Mouse (Mus musculus): ENCODE results near the gene Ppp1r12b. TPM values are rescaled to one million over a fixed set of nuclear protein-coding genes. Genes with fewer than 3 reads are reported as not detected.

The Ppp1r12b gene
- total and polyA plus RNA-seq, 3 experiments = 0.64 to 1.8 (median 1.6) TPM

DNA sequence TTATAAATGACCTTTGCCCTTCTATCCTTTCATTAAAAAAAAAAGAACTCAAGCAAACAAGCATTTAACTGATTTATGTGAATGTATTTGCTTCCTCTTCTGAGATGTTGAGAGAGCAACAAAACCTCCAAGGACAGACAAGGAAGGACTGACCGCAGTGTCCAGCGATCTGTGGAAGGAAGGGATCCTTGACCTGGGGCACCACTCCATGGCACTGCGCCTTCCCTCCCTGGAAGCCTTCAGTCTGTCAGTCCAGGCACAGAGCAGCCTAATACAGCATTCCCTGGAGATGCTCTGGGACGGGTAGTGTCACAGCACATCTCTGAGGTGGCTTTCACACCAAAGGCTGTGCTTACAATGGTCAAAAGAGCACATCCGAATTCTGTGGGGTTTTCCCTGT, 172.9 kb downstream of the Ppp1r12b start:
- Histone ChIP-seq H3K4me2 (ENCODE audit: insufficient read depth, low read depth, poor library complexity, severe bottlenecking) (no peak overlapping the region), H3K79me2 (replicated peaks; ENCODE audit: control insufficient read depth, extremely low read depth, insufficient read depth, poor library complexity, severe bottlenecking) (no peaks in the 10 kb centered on the region), H3K27ac (ENCODE audit: insufficient read depth, low read depth) (no peak overlapping the region), H3K36me3 (replicated peaks in 1 of 2; ENCODE audit: control insufficient read depth in 1 of 2, insufficient read depth in 1 of 2, low read length in 1 of 2) (no peaks in the 10 kb centered on the region), H3K9ac (ENCODE audit: insufficient read depth, low read depth) (no peak overlapping the region), H3K4me1 (ENCODE audit: control insufficient read depth in 1 of 2, insufficient read depth in 2 of 2) (peaks cover 0 to 5% of the 10 kb centered on the region in 2 experiments; a peak in 2 of 4 replicates), H3K4me3 (replicated peaks in 1 of 3; ENCODE audit: low read depth in 2 of 3, low read length in 2 of 3, poor library complexity in 1 of 3) (no peak overlapping the region), H3K9me3 (replicated peaks; ENCODE audit: low read length) (no peaks in the 10 kb centered on the region), H3K27me3 (replicated peaks) (no peaks in the 10 kb centered on the region)
- dilution Hi-C loops (cut with MboI; ENCODE audit: extremely low pct_ligation_motif_present, extremely low pct_unique_long_range_greater_than_20kb, low sequenced_read_pairs) (no loop called here), in situ Hi-C loops (cut with MboI; ENCODE audit: low pct_ligation_motif_present, low pct_unique_long_range_greater_than_20kb, low sequenced_read_pairs) (no loop called here)
- TF ChIP-seq E2F4 (IDR thresholded peaks at IDR 0.05; ENCODE audit: insufficient replicate concordance, low read depth, low read length) = no peak
- no peak for TF ChIP-seq MAFK (IDR thresholded peaks at IDR 0.05; ENCODE audit: insufficient replicate concordance, low read length)
- TF ChIP-seq RAD21 (IDR thresholded peaks at IDR 0.05; ENCODE audit: low read depth, low read length) = no peak
- no peak for TF ChIP-seq CHD1 (IDR thresholded peaks at IDR 0.05; ENCODE audit: low read depth, low read length)
- TF ChIP-seq RCOR1 (conservative IDR thresholded peaks at IDR 0.05; ENCODE audit: low read depth, low read length) = no peak
- TF ChIP-seq NRF1 (IDR thresholded peaks at IDR 0.05; ENCODE audit: low read depth, low read length) = no peak
- no peak for TF ChIP-seq BHLHE40 (IDR thresholded peaks at IDR 0.05; ENCODE audit: low read depth, low read length)
- TF ChIP-seq HCFC1 (IDR thresholded peaks at IDR 0.05; ENCODE audit: low read depth, low read length) = no peak
- TF ChIP-seq PAX5 (IDR thresholded peaks at IDR 0.05; ENCODE audit: low read length) = no peak
- no peak for TF ChIP-seq EP300 (IDR thresholded peaks at IDR 0.05; ENCODE audit: low read length)
- TF ChIP-seq USF2 (conservative IDR thresholded peaks at IDR 0.05; ENCODE audit: low read depth, low read length) = no peak
- TF ChIP-seq MAZ (IDR thresholded peaks at IDR 0.05; ENCODE audit: low read depth, low read length) = no peak
- no peak for TF ChIP-seq ZNF384 (IDR thresholded peaks at IDR 0.05; ENCODE audit: low read depth, low read length)
- no peak for TF ChIP-seq MXI1 (IDR thresholded peaks at IDR 0.05; ENCODE audit: low read depth, low read length)
- no peak for TF ChIP-seq MEF2A (IDR thresholded peaks at IDR 0.05; ENCODE audit: borderline replicate concordance, low read depth, low read length)
- TF ChIP-seq IRF4 (IDR thresholded peaks at IDR 0.05; ENCODE audit: low read depth, low read length) = no peak
- TF ChIP-seq MAX (IDR thresholded peaks at IDR 0.05; ENCODE audit: low read length) = no peak
- TF ChIP-seq SMC3 (IDR thresholded peaks at IDR 0.05; ENCODE audit: low read depth, low read length) = no peak
- no peak for TF ChIP-seq USF1 (IDR thresholded peaks at IDR 0.05; ENCODE audit: low read depth, low read length)
- TF ChIP-seq ZC3H11A (IDR thresholded peaks at IDR 0.05; ENCODE audit: low read depth, low read length) = no peak
- no peak for DNase-seq (ENCODE audit: extremely low read depth)

DNA sequence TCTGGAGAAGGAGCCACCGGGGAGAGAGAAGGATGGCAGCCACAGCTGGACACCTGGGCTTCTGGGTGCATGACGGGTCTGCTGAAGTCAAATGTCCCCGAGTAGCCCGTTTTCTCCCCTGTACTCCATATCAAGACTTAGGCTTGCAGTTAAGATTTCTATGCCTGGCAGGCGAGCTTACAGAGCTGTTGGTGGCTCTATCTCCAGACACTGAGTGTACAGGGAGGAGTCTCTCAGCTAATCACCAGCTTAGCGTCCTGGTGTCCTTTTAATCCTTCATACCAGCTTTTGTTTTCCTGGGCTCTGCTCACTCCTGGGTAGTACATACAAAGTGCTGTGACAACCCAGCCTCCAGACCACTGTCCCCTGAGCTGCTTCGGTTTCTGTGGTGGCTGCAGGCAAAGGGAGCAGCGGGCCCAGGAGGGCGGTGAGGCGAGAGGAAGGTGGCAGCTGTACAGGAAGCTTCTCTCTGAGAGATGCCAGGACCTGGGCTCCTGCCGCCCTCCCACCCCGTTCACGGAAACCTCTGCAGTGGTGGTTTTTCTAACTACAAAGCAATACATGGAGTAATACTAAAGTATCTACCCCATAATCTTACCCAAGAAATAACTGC, 177.7 kb downstream of the Ppp1r12b start:
- H3K9me3 ChIP-seq (replicated peaks; ENCODE audit: low read length) = no peaks in the 10 kb centered on the region
- H3K4me3 ChIP-seq (replicated peaks in 1 of 3; ENCODE audit: low read depth in 2 of 3, low read length in 2 of 3, poor library complexity in 1 of 3) = no peak overlapping the region
- H3K79me2 ChIP-seq (replicated peaks; ENCODE audit: control insufficient read depth, extremely low read depth, insufficient read depth, poor library complexity, severe bottlenecking) = no peaks in the 10 kb centered on the region
- H3K4me1 ChIP-seq (ENCODE audit: control insufficient read depth in 1 of 2, insufficient read depth in 2 of 2) = peaks cover 0 to 6% of the 10 kb centered on the region in 2 experiments; a peak in 1 of 4 replicates
- no peak for DNase-seq (ENCODE audit: extremely low read depth)
- H3K4me2 ChIP-seq (ENCODE audit: insufficient read depth, low read depth, poor library complexity, severe bottlenecking) = no peak overlapping the region
- no peaks in the 10 kb centered on the region for H3K27me3 ChIP-seq (replicated peaks)
- H3K27ac ChIP-seq (ENCODE audit: insufficient read depth, low read depth) = no peak overlapping the region
- dilution Hi-C loops (cut with MboI; ENCODE audit: extremely low pct_ligation_motif_present, extremely low pct_unique_long_range_greater_than_20kb, low sequenced_read_pairs) (no loop called here), in situ Hi-C loops (cut with MboI; ENCODE audit: low pct_ligation_motif_present, low pct_unique_long_range_greater_than_20kb, low sequenced_read_pairs) (no loop called here)
- TF ChIP-seq GABPA (IDR thresholded peaks at IDR 0.05; ENCODE audit: insufficient replicate concordance, low read depth, low read length) = no peak
- TF ChIP-seq MEF2A (IDR thresholded peaks at IDR 0.05; ENCODE audit: borderline replicate concordance, low read depth, low read length) = no peak
- TF ChIP-seq E2F4 (IDR thresholded peaks at IDR 0.05; ENCODE audit: insufficient replicate concordance, low read depth, low read length) = no peak
- TF ChIP-seq SMC3 (IDR thresholded peaks at IDR 0.05; ENCODE audit: low read depth, low read length) = no peak
- no peak for TF ChIP-seq EP300 (IDR thresholded peaks at IDR 0.05; ENCODE audit: low read length)
- TF ChIP-seq POLR2A (IDR thresholded peaks at IDR 0.05; ENCODE audit: low read depth, low read length) = no peak
- TF ChIP-seq IRF4 (IDR thresholded peaks at IDR 0.05; ENCODE audit: low read depth, low read length) = no peak
- no peak for TF ChIP-seq RAD21 (IDR thresholded peaks at IDR 0.05; ENCODE audit: low read depth, low read length)
- no peak for TF ChIP-seq JUN (IDR thresholded peaks at IDR 0.05; ENCODE audit: insufficient read depth, low read depth, low read length)
- TF ChIP-seq SIN3A (IDR thresholded peaks at IDR 0.05; ENCODE audit: low read length) = no peak
- no peaks in the 10 kb centered on the region for H3K36me3 ChIP-seq (replicated peaks in 1 of 2; ENCODE audit: control insufficient read depth in 1 of 2, insufficient read depth in 1 of 2, low read length in 1 of 2)
- H3K9ac ChIP-seq (ENCODE audit: insufficient read depth, low read depth) = no peak overlapping the region

Data from CH12.LX (cell line).